ENCODE assay signal across 13 mouse cellular contexts in genomic region chrX:160385502-160385772, GRCm38 (mm10).
"Had no signal": no experiment of that assay in that cellular context is flagged by ENCODE, and none has a peak within 500 bp of the region (broad histone marks: within the 10 kb centered on the region; RNA-seq: fewer than 3 reads in every experiment).

No protein-coding gene starts in this region.

- H3K4me2 ChIP-seq: lung, embryonic 14.5 days; midbrain, embryonic 12.5 days; neural tube, embryonic 12.5 days; stomach, embryonic 15.5 days had no signal

- H3K27ac ChIP-seq: midbrain, embryonic 10.5 days; midbrain, embryonic 12.5 days; neural tube, embryonic 12.5 days; stomach, embryonic 15.5 days had no signal

- H3K9ac ChIP-seq: lung, embryonic 14.5 days; midbrain, embryonic 12.5 days; neural tube, embryonic 12.5 days; stomach, embryonic 15.5 days had no signal

- H3K4me3 ChIP-seq: midbrain, embryonic 10.5 days; midbrain, embryonic 12.5 days; neural tube, embryonic 12.5 days; stomach, embryonic 15.5 days had no signal

- ATAC-seq: midbrain, embryonic 16.5 days had no signal

- H3K36me3 ChIP-seq: midbrain, embryonic 10.5 days; midbrain, embryonic 12.5 days; neural tube, embryonic 12.5 days; stomach, embryonic 15.5 days had no signal

- DNase-seq: lung, embryonic 14.5 days; lung, postnatal 10 days; lung, postnatal 4 days; midbrain, embryonic 14.5 days; right cerebral cortex, postnatal 14 days; thymus, adult 18-20 months; thymus, postnatal 14 days; thymus, postnatal 36 days had no signal

- H3K9me3 ChIP-seq: midbrain, embryonic 10.5 days; midbrain, embryonic 12.5 days; neural tube, embryonic 12.5 days; stomach, embryonic 15.5 days had no signal

- H3K4me1 ChIP-seq: midbrain, embryonic 10.5 days; midbrain, embryonic 12.5 days; neural tube, embryonic 12.5 days; stomach, embryonic 15.5 days had no signal
